25 mouse cellular contexts compared by ENCODE assay signal in genomic region chr3:27503279-27504038, GRCm38 (mm10).
DNase-seq lines count a peak whose midpoint lies in the region; ATAC-seq and TF ChIP-seq lines count a peak whose summit lies in the region.
"Had no signal": no experiment of that assay in that cellular context is flagged by ENCODE, and none has a peak within 500 bp of the region (broad histone marks: within the 10 kb centered on the region; RNA-seq: fewer than 3 reads in every experiment).

No protein-coding gene starts in this region.

- no peak for TF ChIP-seq EP300 in heart, postnatal 0 days (IDR thresholded peaks at IDR 0.05; ENCODE audit: low read depth)

- H3K36me3 ChIP-seq in heart, embryonic 10.5 days, result peaks cover 61% of the 10 kb centered on the region
- peaks cover 53% of the 10 kb centered on the region for H3K36me3 ChIP-seq in heart, embryonic 15.5 days
- H3K36me3 ChIP-seq in heart, postnatal 0 days (replicated peaks; ENCODE audit: control insufficient read depth, insufficient read depth, low read length), result peaks cover 52% of the 10 kb centered on the region
- H3K36me3 ChIP-seq: hindbrain, embryonic 15.5 days had no signal

- H3K9me3 ChIP-seq in heart, embryonic 10.5 days, result no peaks in the 10 kb centered on the region
- H3K9me3 ChIP-seq in heart, embryonic 15.5 days (replicated peaks), result no peaks in the 10 kb centered on the region
- H3K9me3 ChIP-seq in heart, postnatal 0 days (replicated peaks; ENCODE audit: control insufficient read depth, low read length), result no peaks in the 10 kb centered on the region
- H3K9me3 ChIP-seq: embryonic facial prominence, embryonic 12.5 days; forebrain, embryonic 12.5 days; hindbrain, embryonic 15.5 days; liver, embryonic 15.5 days; lung, embryonic 15.5 days had no signal

- 59% methylated on average over 7 of the region's 7 CpGs for WGBS in heart, embryonic 10.5 days
- 55% methylated on average over 7 of the region's 7 CpGs for WGBS in heart, embryonic 15.5 days
- WGBS in heart, postnatal 0 days, result 45% methylated on average over 7 of the region's 7 CpGs

- H3K4me1 ChIP-seq in heart, embryonic 10.5 days, result peaks cover 22% of the 10 kb centered on the region
- peaks cover 24% of the 10 kb centered on the region for H3K4me1 ChIP-seq in heart, embryonic 15.5 days (replicated peaks)
- peaks cover 41% of the 10 kb centered on the region for H3K4me1 ChIP-seq in heart, postnatal 0 days (ENCODE audit: control insufficient read depth, insufficient read depth)
- H3K4me1 ChIP-seq: embryonic facial prominence, embryonic 12.5 days; forebrain, embryonic 12.5 days; hindbrain, embryonic 15.5 days; liver, embryonic 15.5 days; lung, embryonic 15.5 days had no signal

- TF ChIP-seq CTCF in heart, postnatal 0 days (IDR thresholded peaks at IDR 0.05; ENCODE audit: low read depth), result no peak

- no peaks in the 10 kb centered on the region for H3K27me3 ChIP-seq in heart, embryonic 10.5 days (ENCODE audit: insufficient read depth, poor library complexity, severe bottlenecking)
- H3K27me3 ChIP-seq in heart, embryonic 15.5 days, result no peaks in the 10 kb centered on the region
- no peaks in the 10 kb centered on the region for H3K27me3 ChIP-seq in heart, postnatal 0 days (ENCODE audit: control insufficient read depth, insufficient read depth, low read length)
- H3K27me3 ChIP-seq: embryonic facial prominence, embryonic 12.5 days; forebrain, embryonic 12.5 days; hindbrain, embryonic 15.5 days; liver, embryonic 15.5 days; lung, embryonic 15.5 days had no signal

- H3K4me2 ChIP-seq in heart, embryonic 15.5 days, result no peak overlapping the region
- no peak overlapping the region for H3K4me2 ChIP-seq in heart, postnatal 0 days (ENCODE audit: low read depth, low read length)
- H3K4me2 ChIP-seq: embryonic facial prominence, embryonic 12.5 days; forebrain, embryonic 12.5 days; hindbrain, embryonic 15.5 days; liver, embryonic 15.5 days; lung, embryonic 15.5 days had no signal

- H3K4me3 ChIP-seq in heart, embryonic 10.5 days, result no peak overlapping the region
- no peak overlapping the region for H3K4me3 ChIP-seq in heart, embryonic 15.5 days
- no peak overlapping the region for H3K4me3 ChIP-seq in heart, postnatal 0 days (ENCODE audit: low read depth, low read length)
- H3K4me3 ChIP-seq: embryonic facial prominence, embryonic 12.5 days; erythroblast, embryonic 14.5 days; forebrain, embryonic 12.5 days; hindbrain, embryonic 15.5 days; liver, embryonic 15.5 days; lung, embryonic 15.5 days had no signal

- peak overlapping the region; percentile 29; the same call in 1 of the 2 replicates for H3K27ac ChIP-seq in heart, embryonic 10.5 days
- peak overlapping the region; percentile 76 for H3K27ac ChIP-seq in heart, embryonic 15.5 days
- peak overlapping the region; percentile 87 for H3K27ac ChIP-seq in heart, postnatal 0 days (ENCODE audit: low read depth)
- H3K27ac ChIP-seq: embryonic facial prominence, embryonic 12.5 days; forebrain, embryonic 12.5 days; hindbrain, embryonic 15.5 days; kidney, postnatal 0 days; liver, embryonic 15.5 days; lung, embryonic 15.5 days had no signal

- ATAC-seq in heart, embryonic 15.5 days (replicated peaks; ENCODE audit: insufficient number of reproducible peaks, insufficient read depth, low FRiP score, low read depth), result peak; percentile 33; the same call in 1 of the 2 replicates
- peak; percentile 74 for ATAC-seq in heart, postnatal 0 days (ENCODE audit: insufficient read depth, low read depth)
- ATAC-seq: midbrain, embryonic 16.5 days had no signal

- H3K9ac ChIP-seq in heart, embryonic 15.5 days, result no peak overlapping the region
- H3K9ac ChIP-seq in heart, postnatal 0 days (replicated peaks; ENCODE audit: low read depth, low read length), result no peak overlapping the region
- H3K9ac ChIP-seq: embryonic facial prominence, embryonic 12.5 days; forebrain, embryonic 12.5 days; hindbrain, embryonic 15.5 days; liver, embryonic 15.5 days; lung, embryonic 15.5 days had no signal

- intact Hi-C loops in heart, postnatal 25 days (cut with DNase I), result no loop called here
- intact Hi-C loops in left cerebral cortex, postnatal 10 days (cut with DNase I), result no loop called here

- no peak for DNase-seq in heart, embryonic 10.5 days (ENCODE audit: low spot score)
- no peak for DNase-seq in heart, postnatal 25 days (ENCODE audit: low spot score)
- peak; percentile 24 to 48 for DNase-seq in left cerebral cortex, adult 18-20 months (ENCODE audit: low spot score in 2 of 2)
- DNase-seq in left cerebral cortex, postnatal 10 days (ENCODE audit: extremely low spot score in 1 of 2, low spot score in 2 of 2), result no peak
- DNase-seq in heart, postnatal 0 days (ENCODE audit: low spot score), result peak; percentile 57
- no peak for DNase-seq in natural killer cell, adult 2 months (ENCODE audit: low spot score in 2 of 2)
- no peak for DNase-seq in urinary bladder, postnatal 4 days (ENCODE audit: low spot score in 2 of 2)
- DNase-seq: adrenal gland, adult 2 months; cerebellum, adult 18-20 months; cerebellum, postnatal 14 days; gastrocnemius, postnatal 14 days; kidney, adult 2 months; layer of hippocampus, adult 9-11 months; liver; lung, postnatal 4 days; thymus, postnatal 14 days had no signal

Comparison
In these comparisons a context has a peak if more than half of its experiments do, and no peak if none do; other contexts are left out.
1. DNase-seq: peak in left cerebral cortex, adult 18-20 months (2 of 2) and heart, postnatal 0 days (single experiment); none in heart, embryonic 10.5 days (single experiment), heart, postnatal 25 days (single experiment), left cerebral cortex, postnatal 10 days (0 of 2), natural killer cell, adult 2 months (0 of 2) and urinary bladder, postnatal 4 days (0 of 2).
2. H3K27ac ChIP-seq: peak in every context shown above with its lines; median percentile 87 in heart, postnatal 0 days; 76 in heart, embryonic 15.5 days; 29 in heart, embryonic 10.5 days.